ENCODE assay signal across 23 mouse cellular contexts in genomic region chr10:88398668-88399243, GRCm38 (mm10).
"Had no signal": no experiment of that assay in that cellular context is flagged by ENCODE, and none has a peak within 500 bp of the region (broad histone marks: within the 10 kb centered on the region; RNA-seq: fewer than 3 reads in every experiment).

No protein-coding gene starts in this region.

- H3K4me1 ChIP-seq: hindbrain, embryonic 10.5 days; hindbrain, embryonic 12.5 days; intestine, embryonic 15.5 days; limb, embryonic 10.5 days; limb, embryonic 12.5 days had no signal

- H3K27me3 ChIP-seq: hindbrain, embryonic 12.5 days; intestine, embryonic 15.5 days; limb, embryonic 12.5 days had no signal

- H3K36me3 ChIP-seq: limb, embryonic 12.5 days had no signal

- DNase-seq: gastrocnemius, postnatal 14 days; gastrocnemius, postnatal 36 days; heart, adult 11 months; heart, adult 2 months; heart, postnatal 10 days; heart, postnatal 4 days; kidney, adult 18-20 months; kidney, adult 8-10 months; kidney, postnatal 10 days; kidney, postnatal 25 days; kidney, postnatal 4 days had no signal

- H3K27ac ChIP-seq: heart, adult 2 months; hindbrain, embryonic 10.5 days; hindbrain, embryonic 12.5 days; hindbrain, embryonic 14.5 days; intestine, embryonic 15.5 days; layer of hippocampus, adult 2 months; left cerebral cortex, adult 2 months; limb, embryonic 10.5 days; limb, embryonic 12.5 days had no signal

- H3K4me2 ChIP-seq: heart, embryonic 11.5 days; hindbrain, embryonic 12.5 days; hindbrain, embryonic 14.5 days; intestine, embryonic 15.5 days; limb, embryonic 12.5 days had no signal

- H3K9ac ChIP-seq: hindbrain, embryonic 12.5 days; hindbrain, embryonic 14.5 days; intestine, embryonic 15.5 days; limb, embryonic 12.5 days had no signal

- H3K4me3 ChIP-seq: heart, adult 2 months; hindbrain, embryonic 10.5 days; hindbrain, embryonic 12.5 days; intestine, embryonic 15.5 days; layer of hippocampus, adult 2 months; left cerebral cortex, adult 2 months; limb, embryonic 10.5 days; limb, embryonic 12.5 days had no signal

- ATAC-seq: hindbrain, embryonic 16.5 days; inflammation-experienced regulatory T-cells, adult 6 months; intestine, embryonic 15.5 days; intestine, postnatal 0 days had no signal

- H3K9me3 ChIP-seq: hindbrain, embryonic 10.5 days; hindbrain, embryonic 12.5 days; intestine, embryonic 15.5 days; limb, embryonic 10.5 days had no signal
